Mouse (Mus musculus) stomach, postnatal 0 days (tissue): ENCODE measurements around the gene Ppp1r36.

ENCODE experiments used
- CTCF ChIP-seq: IDR thresholded peaks from 2 replicates; pipeline ENCODE4 v1.5.1; 2016; ENCODE audit warnings: antibody characterized with exemption, low read depth, mild to moderate bottlenecking, moderate library complexity
- EP300 ChIP-seq: optimal IDR thresholded peaks from 2 replicates; pipeline ENCODE3; 2016; ENCODE audit warnings: antibody characterized with exemption

- TF ChIP-seq EP300 (no peak), CTCF (no peak)
Observed at GRCm38 (mm10) chr12:76448127-76448526, 30.8 kb downstream of the Ppp1r36 start.
